Mouse (Mus musculus): ENCODE measurements around the gene Cpt1a.

GRCm38 (mm10) chr19:3333694-3334515 lies 11.8 kb downstream of the Cpt1a start:
- no peak for TF ChIP-seq POLR2A (IDR thresholded peaks at IDR 0.05; ENCODE audit: control insufficient read depth, extremely low read depth, insufficient read depth, low read length, poor library complexity)
- TF ChIP-seq CTCF (IDR thresholded peaks at IDR 0.05; ENCODE audit: borderline replicate concordance, control insufficient read depth, extremely low read depth, insufficient read depth, low read length, poor library complexity) = no peak
